Mouse (Mus musculus): ENCODE measurements around the gene Bmp7.
A peak's percentile ranks its signal among the peaks of the same experiment; 100 is the strongest.

Bmp7 gene

DNA sequence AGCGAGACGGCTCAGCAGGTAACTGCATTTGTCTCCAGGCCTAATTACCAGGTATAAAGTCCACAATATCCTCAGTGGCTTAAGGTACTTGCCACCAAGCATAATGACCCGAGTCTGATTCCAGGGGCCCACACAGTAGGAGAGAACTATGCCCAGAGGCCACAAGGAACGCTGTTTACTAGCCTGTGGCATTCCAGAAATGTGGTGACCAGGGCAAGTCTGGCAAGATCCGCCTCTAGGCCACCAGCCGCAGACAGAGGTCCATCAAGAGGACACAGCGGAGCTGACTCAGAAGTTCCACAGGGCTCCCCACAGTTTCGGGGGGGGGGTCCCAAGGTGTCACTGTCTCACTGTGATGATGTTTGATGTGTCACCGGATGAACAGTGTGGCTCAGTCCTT lies 34.0 kb downstream of the Bmp7 start:
- no peak for DNase-seq

DNA sequence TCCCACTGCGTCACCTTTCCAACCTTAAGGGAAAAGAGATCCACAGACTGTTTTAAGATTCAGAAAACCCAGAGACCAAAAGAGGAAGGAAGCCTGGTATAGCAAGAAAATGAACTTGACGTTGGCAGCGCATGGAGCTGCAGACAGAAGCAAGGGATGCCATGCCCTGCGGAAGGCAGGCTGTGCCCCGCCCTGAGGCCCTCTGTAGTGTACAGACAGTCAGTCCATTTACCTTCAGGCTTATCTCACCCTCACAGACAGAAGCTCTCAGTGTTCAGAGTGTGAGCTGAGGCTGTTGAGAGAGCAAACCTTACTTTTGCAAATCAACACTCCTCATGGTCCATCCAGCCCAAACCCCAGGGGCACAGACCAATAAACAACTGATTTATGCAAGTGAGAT lies 35.1 kb downstream of the Bmp7 start:
- peak; percentile 34 for DNase-seq

DNA sequence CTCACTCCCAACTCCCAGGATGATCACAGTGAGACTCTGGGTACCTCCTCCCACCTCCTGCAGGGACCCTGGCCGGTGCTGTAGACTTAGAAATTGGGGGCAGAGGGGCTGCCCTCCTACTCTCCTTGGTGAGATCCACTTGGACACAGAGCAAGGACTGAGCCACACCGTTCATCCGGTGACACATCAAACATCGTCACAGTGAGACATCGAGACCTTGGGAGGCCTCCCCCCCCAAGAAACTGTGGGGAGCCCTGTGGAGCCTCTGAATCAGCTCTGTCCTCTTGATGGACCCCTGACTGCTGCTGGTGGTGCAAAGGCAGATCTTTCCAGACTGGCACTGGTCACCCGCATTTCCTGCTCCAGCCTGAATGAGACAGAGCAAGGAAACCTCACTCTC lies 35.5 kb downstream of the Bmp7 start:
- no peak for DNase-seq

DNA sequence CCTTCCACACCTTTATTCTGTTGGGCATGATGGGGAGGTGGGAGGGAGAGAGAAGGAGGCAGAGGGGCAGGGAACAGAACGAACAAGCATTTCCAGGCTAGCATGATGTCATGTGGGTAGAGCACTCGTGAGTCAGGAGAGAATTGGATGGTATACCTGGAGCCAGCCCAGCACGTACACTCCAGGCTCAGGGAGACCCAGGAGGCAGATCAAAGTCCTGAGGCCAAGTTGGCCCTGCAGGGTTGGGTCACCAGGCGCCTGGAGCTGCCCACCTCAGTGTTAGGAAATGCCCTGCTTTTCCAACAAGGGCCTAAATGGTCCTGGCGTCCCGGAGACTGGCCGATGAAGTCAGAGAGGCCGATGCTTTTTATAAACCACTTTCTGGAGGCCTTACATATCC lies 36.6 kb downstream of the Bmp7 start:
- no peak for DNase-seq

DNA sequence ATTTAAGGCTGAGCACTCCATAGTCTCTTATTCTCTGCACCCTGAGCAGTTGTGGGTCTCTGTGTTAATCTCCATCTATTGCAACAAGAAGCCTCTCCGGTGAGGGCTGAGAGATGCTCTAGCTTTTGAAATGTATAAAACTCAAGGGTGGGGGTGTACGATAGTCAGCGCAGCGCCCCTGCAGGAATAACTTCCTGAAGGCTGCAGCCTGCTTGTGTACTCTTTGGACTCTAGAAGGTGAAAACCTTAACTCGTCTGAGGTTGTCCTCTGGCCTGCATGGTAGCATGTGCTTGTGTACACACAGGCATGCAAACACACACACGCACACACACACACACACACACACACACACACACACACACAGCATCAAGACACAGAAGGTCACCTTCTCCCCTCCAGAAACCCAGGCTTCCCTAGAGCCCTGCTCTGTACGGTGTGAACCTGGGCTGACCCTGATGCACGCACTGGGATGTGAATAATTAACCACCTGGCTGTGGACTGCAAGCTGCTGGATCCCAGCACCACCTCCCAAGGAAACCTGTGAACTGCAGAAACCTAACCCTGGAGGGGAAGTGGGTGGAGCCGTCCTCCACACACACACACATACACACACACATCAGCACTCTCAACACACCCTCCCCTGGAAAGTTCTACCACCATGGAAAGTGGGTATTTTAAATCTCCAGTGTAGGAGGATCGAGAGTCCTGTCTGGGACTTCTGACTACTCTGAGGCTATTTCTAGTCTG lies 39.0 kb downstream of the Bmp7 start:
- peak; percentile 32 for DNase-seq

DNA sequence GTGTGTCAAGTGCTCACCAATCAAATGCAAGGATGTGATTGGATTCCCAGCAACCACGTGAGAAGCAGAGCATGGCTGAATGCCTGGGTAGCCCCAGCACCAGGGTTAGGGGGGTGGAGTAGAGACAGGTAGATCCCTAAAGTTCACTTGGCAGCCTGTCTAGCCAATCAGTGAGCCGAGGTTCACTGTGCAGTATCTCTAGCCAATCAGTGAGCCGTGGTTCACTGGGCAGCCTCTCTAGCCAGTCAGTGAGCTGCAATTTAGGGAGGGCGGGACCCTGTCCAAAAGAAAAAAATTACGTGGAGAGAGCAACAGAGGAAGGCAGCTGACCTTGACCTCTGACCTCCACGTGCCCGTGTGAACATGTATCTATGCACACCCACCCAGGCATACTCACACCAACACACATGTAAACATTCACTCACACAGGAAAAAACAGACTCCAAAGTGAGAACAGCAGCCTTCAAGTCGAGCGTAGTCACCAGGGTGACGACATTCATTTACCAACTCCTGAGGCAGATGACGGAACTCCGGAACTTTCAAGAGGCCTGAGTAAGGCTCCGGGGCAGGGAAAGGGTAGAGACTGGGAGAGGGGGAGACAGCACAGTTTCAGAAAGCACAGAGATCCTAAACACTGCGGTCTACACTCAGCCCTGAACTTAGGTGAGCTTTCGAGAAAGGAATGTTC lies 50.2 kb downstream of the Bmp7 start:
- no peak for DNase-seq

DNA sequence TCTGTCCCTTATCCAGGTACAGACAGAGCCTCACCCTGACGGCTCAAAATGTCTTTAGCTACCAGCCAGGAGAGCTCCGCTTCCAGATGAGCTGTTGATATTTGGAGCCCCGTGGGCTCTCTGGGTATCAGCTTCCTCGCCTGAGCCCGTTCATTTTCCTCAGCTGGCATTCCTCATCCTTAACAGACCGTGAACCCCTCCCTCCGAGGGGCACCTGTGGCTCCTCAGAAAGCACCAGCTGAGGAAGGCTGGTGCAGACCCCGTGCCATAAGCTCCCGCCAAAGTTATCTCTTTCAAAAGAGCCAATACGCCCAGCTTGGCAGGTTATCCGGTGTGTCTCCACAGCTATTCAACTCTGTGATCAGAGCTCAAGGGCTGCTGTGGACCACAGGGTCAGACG lies 50.9 kb downstream of the Bmp7 start:
- no peak for DNase-seq

DNA sequence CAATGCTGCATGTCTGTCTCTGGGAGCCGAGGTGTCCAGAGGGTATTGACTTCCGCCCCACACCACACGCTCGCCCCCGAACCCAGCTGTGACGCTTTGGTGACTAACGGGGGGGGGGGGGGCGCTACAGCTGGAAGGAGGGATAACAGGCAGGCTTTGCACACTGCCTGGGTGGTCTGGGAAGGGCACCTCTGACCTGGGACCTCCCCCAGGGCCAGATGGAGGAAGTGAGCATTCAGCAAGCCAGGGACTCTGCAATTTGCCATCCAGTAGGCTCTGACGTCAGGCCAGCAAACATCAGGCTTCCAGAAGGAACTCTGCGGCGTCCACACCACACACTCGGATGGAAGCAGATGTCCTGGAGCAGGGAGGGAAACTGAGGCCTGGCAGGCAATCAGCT lies 52.0 kb downstream of the Bmp7 start:
- DNase-seq: no peak

DNA sequence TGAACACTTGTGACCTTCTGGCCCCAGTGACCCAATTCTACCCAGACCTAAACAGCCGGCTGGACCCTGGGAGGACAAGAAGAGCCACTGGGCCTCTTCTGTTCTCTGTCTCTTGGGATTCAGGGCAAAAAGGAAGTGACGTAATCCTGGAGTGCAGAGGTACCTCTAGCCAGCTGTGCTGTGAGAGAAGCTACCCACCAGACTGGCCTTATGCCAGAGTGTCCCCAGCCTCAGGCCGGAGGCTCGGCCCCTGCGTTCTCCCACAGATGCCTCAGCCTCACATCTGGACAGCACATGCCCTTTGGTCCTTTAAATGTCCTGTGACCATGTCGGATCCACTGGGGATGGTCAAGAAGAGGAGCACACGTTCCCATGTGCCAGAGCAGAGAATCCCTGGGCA lies 54.3 kb downstream of the Bmp7 start:
- no peak for DNase-seq

DNA sequence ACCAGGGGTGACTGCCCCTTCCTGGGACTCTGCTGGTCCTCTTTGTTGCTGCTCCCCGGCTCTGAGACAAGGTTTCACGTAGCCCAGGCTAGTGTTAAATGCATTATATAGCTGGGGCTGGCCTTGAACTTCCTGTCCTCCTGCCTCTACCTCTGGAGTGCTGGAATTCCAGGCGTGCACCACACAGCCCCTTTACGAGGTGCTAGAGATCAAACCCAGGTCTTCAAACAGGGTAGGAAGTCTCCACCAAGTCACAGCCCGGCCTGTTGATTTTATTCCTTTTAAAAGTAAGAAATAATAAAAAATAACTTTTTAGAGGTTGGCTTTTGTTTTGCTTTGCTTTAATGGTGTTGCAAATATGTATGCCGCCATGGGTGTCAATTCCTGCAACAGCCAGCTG lies 55.5 kb downstream of the Bmp7 start:
- DNase-seq: no peak

DNA sequence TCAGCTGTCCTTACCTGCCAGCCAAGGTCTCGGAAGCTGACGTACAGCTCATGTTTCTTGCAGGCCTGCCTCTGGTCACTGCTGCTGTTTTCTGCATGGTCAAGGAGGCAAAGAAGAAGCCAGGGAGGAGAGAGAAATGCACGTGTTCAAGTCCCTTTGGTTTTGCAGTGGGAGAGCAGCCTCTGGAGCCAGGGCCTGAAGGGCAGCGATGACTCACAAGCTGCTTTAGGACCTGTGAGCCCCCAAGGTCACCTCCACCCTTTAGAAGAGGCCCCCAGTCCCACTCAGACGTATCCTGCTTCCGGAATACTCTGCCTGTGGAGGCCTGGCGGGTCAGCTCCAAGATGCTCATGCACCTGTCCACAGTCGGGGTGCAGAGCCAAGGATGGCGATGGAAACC lies 64.9 kb downstream of the Bmp7 start:
- DNase-seq: no peak

DNA sequence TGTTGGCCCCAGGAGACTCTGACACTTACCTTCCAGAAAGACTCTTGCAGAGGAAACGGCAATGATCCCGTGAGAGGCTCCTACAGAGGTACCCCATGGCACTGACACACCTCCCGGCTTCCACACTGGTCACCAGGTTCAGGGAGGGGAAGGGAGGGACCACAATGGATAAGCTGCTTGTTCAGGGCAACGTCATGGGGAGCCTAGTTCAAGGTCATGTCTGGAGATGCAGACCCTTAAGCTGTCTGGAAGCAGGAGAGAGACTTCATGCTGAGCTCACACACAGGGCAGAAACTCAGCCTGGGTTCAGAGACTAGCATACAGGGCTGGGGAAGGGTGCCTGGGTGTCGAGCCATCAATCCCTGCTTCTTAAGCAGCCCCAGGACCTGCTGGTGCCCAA lies 73.8 kb downstream of the Bmp7 start:
- DNase-seq: no peak

DNA sequence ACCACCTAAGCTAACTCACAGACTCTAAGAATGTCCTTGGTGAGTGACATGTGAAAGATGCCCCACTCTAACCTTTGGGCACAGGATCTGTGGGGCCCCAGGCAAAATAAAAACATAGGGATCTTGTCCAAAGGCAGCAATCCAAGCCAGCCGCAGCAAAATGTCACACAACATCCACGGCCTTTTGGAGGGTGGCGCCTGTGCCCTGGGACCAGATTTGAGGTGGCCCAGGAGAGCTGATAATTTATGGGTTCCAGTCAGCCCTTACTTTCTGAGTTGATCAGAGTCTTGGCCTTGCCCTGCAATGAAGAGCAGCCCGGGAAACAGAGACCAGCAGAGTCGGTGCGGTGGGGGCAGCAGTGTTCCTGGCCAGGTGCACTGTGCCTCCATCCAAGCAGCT lies 75.0 kb downstream of the Bmp7 start:
- DNase-seq: no peak

DNA sequence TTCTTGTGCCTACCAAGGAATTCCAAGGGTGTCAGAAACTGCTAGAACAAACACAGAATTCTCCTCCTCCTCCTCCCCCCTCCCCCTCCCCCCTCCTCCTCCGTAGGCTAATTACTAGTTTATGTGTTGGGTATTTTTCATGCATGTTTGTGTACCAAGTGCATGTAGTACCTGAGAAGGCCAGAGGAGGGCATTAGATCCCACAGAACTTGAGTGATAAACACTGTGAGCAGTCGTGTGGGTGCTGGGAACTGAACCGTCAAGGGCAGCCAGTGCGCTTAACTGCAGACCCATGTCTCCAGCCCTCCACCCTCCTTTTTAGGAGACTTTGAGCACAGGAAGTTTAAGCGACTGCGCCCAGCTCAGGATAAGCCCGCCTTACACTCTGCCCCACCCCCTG lies 75.6 kb downstream of the Bmp7 start:
- DNase-seq: no peak

DNA sequence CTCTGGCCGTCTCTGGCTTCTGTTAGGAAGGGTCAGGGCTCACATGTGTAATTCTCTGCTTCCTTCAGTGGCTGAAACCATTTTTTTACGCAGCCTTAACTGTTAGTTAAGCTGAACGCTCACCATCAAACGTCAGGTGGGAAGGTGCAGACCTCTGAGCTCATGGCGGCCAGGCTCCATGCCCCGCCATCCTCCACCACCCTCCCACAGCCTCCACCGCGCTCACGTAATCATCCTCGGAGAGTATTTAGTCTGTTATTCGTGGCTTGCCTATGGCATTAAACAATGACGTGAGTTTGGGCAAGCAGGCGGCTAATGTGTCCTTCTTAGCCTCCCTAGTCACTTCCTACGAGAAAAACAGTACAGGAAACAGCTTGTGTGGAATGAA lies 76.7 kb downstream of the Bmp7 start:
- no peak for DNase-seq

DNA sequence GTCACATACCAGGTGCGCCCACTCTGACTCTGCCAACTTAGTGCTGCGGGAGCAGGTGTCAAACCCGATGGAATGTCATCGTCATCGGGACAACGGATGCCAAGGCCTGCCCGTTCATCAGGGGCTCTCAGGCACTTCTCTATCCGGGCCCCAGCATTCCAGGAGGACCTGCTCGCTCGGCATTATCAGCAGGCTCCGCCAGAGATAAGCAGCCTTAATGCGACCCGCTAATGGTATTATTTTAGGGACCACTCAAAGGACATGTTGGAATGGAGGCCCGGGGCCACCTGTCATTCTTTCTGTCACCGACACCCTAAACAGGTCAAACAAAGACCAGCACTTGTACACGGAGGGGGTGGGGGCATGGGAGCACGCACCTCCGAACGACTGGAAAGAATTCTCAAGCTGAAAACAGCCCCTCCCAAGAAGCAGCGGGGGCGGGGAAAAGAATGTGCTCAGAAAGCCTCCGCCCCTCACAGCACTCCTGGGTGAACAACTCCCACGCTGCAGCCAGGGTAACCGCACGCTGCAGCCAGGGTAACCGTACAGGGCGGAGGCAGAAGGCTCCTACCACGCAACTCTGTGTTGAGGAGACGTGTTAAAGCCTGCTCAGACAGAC lies 77.2 kb downstream of the Bmp7 start:
- peak; percentile 54 for DNase-seq

DNA sequence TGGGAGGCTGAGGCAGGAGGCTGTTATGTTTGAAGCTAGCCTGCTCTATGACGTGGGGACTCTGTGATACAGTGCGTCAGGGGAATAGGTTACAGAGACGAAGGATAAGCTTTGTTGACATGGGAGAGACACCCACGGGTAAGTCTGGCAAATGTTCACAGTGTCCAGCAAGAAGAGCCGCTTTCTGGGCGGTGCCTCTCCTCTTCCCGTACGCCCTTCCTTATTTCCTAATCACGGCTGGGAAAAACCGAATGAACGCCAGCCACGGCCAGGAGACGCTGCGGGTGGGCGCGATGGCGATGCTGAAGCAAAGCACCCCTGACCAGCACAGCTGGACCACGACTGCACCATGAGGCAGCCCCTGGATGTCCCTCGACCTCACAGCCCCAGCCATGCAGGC lies 77.7 kb downstream of the Bmp7 start:
- DNase-seq: no peak

DNA sequence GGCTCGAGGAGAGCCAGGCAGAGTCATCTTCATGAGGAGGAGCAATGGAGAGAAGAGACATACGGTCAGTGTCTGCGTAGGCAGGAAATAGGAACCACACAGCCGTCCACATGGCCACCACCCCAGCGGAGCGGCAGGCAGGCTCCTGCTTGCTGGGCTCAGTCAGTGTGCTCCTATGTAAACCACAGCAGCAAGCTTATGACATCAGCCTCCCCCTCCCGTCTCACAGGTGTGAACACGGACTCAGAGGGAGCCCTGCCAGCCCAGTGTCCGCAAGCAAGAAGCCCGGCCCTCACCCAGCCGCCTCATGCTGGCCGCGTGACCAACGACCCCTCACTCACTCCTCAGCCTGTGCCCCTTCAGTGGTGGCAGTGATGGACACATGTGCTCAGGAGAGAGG lies 78.5 kb downstream of the Bmp7 start:
- DNase-seq: no peak

DNA sequence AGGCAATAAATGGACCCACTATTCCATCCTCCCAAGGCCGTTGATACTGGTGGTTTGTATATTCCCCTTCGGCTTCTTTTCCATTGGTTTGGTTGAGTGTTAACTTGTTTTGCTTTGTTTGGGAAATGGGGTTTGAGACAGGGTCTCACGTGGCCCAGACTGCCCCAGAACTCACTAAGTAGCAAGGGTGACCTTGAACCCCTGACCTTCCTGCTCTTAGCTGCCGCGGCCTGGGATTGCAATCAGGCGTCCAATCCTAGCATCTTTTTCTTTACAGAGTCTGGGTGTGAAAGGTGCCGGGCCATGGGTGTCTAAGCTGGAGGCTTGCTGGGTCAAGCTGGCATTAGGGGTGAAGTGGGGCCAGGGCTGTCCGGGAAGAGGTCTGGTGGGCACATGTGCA lies 79.5 kb downstream of the Bmp7 start:
- no peak for DNase-seq

DNA sequence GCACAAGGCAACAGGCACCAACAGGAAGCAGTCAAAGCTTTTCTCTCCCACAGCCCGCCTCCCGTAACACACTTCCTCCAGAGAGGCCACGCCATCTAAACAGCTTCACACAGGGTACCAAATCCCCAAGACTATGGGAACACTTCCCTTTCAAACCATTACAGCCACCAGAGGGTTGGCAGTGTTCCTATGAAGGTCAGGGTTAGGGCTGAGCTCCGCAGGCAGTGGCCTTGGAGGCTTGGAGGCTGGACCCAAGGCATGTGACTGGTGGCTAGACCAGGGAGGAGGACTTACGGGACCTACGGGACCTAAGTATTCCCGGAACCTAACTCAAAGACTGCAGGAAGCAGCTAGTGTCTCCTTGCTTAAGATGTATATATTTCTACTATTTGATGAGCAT lies 80.0 kb downstream of the Bmp7 start:
- DNase-seq: no peak

DNA sequence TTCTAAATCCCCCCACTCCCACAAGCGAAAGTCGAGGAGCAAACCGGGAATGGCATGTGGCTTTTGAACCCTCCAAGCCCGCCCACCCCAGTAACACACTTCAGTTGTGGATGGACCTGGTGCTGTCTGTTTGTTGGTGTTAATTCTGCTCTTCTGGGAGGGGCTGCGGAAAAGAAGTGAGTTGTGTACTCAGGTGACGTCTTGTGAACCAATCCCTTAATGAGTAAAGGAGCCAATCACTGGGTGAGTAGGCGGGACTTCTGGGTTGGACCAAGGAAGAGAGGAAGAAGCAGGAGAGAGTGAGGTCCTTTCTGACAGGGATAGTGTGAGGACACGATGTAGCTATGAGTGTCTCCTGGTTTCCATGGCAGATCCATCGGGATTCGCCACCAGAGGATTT lies 83.1 kb downstream of the Bmp7 start:
- DNase-seq: no peak

DNA sequence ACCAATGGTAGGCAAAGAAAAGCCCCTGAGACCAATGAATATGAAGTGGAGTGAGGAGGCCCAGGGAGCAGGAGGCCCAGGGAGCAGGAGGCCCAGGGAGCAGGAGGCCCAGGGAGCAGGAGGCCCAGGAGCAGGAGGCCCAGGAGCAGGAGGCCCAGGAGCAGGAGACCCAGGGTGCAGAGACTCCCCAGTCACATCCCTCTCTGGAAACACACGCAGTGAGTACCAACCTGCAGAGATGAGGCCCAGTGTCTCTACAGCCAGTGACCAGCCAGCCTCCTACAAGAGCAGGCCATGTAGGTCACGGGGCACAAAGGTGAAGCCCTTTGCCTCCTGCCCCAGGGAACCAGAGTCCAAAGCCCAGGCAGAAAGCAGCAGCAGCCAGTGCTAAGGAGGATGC lies 83.6 kb downstream of the Bmp7 start:
- no peak for DNase-seq

DNA sequence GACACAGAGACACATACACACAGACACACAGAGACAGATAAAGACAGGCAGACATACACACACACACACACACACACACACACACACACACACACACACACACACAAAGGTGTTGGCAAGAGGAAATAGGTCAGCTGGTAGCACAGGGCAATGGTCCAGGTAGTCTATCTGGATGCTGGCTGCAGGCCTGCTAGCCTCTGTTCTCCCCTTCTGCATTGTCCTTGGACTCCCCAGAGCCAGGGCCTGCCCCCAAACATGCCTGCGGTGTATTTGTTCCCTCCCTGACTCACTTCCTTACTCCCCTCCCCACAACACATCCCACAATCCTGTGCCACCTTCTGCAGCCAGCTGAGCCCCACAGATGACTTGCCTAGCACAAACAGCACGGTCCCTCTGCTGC lies 86.0 kb downstream of the Bmp7 start:
- no peak for DNase-seq

DNA sequence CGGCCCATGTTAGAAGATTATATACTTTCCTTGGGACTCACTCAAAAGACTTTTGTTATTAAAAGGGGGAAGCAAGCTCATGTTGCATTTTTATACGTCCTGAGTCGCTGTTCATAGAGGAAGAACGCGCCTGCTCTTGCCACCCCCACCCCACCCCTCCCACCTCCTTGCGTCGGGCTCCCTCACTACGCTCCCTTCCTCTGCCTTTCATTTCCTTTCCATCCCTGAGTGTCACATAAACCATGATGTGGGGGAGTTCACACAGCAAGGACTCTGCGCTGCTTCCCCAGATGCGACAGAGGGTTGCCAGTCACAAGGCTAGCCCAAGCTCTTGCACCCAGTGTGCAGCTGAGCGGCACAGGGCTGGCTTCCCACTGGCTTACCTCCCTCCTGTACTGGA lies 88.3 kb downstream of the Bmp7 start:
- DNase-seq: no peak

DNA sequence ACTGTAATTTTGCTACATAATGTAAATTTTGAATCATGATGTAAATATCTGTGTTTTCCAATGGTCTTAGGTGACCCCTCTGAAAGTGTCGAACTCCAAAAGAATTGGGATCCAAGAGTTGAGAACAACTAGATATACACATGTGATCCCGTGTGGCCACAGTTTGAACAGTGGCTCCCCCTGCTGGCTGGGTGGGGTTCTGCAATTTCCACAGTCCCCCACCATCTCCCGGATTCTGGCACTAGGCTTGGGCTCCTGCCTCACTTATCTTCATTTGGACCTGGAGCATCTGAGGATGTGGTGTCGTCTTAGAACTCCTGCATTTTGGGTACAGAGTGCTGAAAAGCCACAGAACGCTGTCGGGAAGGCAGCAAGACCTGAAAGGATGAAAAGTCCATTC lies 91.9 kb downstream of the Bmp7 start:
- DNase-seq: peak; percentile 35
